Mouse (Mus musculus) ovary, adult 18-20 months (tissue): ENCODE data around the gene Rtn4rl1.
A peak's percentile ranks its signal among the peaks of the same experiment; 100 is the strongest.
"Not testable (repeated sequence)": the region's sequence is repeated elsewhere in the genome, so short reads cannot be mapped to it uniquely, and the experiment has no call there.

Source experiments
- DNase-seq: peaks from one replicate; pipeline ENCODE4 v3.0.0; 2022; ENCODE audit warnings: low spot score, mixed read lengths

The Rtn4rl1 gene

DNA sequence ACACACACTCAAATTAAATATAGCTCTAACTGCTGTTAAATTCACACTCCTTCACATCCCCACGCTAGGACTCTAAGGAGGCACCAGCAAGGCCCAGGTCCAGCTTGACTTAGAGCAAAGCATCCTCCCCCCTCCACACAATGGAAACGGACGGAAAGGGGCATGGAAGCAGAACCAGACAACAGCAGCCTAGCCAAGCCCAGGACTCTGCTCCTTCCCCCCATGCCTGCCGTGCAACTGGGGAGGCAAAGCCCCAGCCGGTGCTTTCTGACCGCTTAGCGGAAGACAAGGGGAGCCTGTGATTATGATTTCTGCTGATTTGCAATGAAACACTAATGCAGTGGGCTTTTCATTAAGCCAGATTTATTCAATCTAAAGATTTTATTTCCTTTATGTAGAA lies 84.5 kb downstream of the Rtn4rl1 start:
- no peak for DNase-seq

DNA sequence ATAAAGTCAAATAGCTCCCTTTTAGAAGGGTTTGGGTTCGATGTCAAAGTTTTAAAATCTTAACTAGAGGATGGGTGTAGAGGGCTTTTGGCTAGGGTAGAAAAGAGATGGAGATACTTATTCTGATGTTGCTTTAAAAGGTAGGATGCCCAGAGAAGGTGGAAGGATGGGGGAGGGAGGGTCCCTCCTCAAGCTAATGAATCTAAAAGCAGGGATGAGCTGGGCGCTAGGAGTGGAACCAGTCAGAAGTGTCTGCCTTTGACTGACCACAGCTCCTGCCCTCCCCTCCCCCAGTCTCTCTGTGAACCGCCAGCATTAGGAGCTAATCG lies 85.4 kb downstream of the Rtn4rl1 start:
- no peak for DNase-seq

DNA sequence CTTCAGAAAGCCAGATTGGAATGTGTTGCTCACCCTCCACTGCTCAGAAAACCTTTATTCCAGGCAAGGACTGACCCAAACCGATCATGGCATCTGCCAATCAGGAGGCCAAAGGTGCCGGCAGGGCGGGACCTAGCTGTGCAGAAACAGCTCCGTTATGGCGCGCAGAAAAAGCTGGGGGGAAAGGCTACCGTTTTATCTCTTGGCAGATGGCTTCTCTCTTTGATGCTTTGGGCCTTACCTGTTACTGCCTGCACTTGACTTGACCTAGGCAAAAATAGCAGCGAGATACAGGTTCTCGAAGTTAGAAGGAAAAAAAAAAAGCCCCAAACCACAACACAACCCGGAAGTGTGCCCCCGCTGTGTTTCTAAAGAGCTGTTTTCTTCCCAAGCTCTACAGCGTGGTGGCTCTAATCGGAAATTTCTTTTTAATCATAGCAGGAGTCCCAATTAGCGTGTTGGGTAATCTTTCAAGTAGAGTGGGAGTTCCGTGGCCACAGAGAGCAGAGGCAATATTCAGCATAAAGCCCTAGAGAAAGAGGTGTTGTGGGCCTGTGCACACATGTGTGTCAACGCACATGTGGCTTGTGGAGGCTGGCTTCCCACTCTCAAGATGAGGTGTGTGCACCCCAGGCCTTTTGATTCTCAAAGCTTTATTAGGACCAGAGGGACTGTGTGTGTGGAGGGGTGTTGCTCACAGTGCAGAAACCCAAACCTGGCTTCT lies 85.9 kb downstream of the Rtn4rl1 start:
- no peak for DNase-seq

DNA sequence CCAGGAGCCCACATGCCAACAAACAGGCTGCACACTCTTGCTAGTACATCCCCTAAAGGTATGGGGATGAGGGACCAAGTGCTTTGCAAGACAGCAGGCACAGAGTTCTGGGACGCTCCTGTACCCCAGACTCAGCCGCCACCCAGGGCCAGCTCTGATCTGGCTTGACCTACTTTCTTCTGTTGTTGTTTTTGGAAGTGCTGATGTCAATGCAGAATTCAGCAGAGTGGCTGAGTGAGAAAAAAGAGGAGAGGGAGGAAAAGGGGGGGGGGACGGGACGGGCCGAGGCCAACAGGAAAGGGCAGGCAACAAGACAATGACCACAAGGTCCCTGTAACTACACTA lies 86.5 kb downstream of the Rtn4rl1 start:
- no peak for DNase-seq

DNA sequence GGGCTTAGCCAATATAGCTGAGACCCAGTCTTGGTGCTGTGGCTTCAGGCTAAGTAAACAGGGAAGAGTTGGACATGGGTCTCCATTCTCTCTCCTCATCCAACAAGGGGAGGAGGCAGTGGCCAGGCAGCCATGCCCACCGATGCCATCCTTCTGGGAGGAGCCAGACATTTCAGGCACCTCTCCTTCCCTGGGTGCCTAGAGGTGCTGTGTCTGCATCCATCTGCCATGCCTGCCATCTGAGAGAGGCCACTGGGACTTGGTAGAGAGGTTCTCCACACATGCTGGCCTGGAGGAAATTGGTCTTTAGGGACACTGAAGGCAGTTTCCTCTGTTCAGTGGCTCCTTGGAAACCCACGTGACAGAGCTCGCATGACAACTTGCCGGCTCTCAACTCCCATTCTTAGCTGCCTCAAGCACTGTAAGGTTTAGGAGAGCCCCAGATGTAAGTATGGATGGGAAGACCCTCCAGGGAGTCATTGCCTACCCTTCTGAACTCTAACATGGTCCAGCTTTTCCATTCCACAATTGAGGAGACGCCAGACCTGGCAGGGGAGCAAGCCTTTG lies 86.9 kb downstream of the Rtn4rl1 start:
- no peak for DNase-seq

DNA sequence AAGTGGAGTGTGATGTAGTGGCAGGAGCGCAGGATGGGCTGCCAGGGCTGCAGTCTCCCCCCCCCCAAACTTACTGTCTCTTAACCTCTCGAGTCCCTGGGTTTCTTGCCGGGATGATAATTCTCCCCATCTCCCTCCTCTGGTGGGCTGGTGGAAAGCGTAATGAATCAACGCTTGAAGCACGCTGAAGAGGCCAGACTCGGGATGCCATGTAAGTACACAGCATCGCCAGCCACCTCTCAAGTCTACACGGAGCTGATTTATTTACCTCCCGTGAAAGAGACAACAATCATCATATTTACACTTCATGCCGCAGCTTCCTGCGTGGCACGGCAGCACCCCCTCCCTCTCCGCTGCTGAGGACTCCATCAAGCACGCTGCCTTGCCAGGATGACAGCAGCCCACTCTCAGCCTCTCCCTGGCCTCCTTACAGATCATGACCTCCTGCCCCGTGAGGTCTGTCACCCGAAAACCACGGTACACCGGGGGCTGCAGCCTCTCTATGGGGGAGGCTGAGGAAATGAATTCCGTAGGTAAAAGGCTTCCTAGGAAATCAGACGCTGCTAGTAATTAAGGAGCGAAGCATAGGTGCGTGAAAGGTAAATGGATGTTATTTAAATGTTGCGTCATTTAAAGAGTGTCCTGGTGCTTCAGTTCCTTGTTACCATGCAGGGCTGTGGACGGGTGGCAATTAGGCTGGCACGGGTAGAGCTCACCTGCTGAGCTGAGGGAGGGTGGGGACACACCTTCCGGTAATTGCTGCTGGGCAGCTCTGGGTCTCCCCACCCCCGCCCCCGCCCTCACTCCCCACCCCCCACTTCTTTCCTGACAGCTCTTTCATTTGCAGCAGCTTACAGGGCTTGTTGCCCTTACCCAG lies 88.0 kb downstream of the Rtn4rl1 start:
- DNase-seq: no peak

DNA sequence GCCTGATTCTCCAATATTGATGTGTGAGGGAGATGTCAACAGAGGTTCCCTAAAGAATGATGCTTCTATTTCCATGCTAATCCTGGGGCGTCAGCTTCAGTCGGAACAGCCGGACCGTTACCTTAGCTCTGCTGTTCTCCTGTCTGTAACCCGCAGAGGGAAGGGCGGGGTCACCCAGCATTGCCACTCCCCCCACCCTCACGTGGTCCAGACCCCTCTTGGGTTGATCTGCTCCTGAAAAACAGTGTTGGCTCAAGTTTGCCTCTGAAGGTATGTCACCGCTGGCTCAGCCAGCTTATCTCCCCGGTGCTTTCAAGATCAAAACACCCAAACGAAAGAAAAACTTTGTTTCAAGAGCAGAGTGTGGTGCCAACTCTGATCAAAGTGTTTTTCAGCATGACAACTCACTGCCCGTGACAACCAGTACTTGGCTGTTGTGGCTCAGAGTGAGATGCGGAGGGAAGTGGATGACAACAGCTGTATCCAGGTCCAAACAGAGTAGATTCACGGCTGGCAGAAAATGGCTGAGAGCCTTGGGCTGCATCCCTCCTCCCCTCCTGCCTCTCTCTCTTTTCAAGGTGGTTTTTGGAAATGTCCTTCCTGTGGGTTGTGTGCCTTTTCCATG lies 89.0 kb downstream of the Rtn4rl1 start:
- no peak for DNase-seq

DNA sequence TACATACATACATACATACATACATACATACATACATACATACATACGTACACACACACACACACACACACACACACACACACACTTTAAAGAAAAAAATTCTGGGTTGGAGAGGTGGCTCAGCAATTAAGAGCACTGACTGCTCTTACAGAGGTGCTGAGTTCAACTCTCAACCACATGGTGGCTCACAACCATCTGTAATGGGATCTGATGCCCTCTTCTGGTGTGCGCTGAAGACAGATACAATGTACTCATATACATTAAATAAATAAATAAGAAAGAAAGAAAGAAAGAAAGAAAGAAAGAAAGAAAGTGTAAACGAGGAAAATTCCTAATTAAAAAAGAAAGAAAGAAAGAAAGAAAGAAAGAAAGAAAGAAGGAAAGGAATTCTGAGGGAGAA lies 90.2 kb downstream of the Rtn4rl1 start:
- DNase-seq: not testable (repeated sequence)

DNA sequence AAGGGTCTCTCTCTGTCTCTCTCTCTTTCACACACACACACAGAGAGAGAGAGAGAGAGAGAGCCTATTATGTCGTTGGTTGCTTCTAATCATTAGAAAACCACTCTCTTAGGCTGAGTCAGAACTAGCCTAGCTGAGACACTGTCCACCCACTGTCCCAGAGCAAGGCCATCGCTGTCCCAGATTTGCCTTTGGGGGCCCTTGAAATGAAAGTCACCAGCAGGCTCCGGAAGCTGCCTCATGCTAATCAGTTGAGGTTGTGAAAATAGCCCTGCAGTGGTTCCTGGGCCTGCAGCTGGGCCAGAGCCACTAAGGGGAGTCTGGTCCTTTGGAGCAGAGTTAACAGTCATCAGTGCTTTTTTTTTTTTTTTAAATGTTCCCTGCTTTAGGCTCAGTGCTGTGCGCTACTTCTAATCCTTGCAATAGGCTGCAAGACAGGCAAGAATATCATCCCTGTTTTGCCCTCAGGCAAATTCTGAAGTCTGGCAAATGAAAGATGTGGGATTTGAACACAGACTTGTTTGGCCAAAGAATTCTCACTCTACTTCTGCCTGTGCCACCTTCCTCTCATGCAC lies 92.4 kb downstream of the Rtn4rl1 start:
- DNase-seq: no peak

DNA sequence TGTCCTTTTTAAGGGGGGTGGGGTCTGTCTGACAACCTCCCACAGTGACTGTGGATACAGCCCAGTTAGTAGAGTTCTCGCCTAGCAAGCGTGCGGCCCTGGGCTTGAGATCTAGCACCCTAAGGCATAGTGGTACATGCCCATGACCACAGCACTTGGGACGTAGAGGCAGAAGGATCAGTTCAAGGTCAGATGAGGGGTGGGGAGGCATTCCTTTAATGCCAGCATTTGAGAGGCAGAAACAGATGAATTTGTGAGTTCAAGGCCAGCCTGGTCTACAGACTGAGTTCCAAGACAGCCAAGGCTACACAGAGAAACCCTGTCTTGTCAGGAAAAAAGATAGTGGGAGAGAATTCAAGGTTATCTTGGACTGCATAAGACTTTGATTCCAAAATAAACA lies 93.3 kb downstream of the Rtn4rl1 start:
- peak; percentile 52 for DNase-seq

DNA sequence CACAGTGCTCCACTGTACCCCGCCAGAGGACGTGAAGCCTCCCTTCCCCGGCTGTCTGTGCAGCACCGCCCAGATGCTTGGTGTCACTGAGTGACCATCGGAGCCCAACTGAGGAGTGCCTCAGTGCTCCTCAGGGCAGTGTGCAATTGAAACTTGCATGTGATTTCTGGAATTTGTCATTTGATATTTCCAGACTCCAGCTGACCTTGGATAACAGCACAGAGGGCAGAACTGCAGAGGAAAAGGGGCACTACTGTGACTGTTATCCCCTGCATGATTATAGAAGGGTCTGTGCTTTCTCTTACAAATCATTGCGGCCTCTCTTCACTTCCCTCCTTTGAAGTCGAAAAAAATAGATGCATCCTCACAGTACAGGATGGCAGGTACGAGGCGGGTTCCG lies 94.4 kb downstream of the Rtn4rl1 start:
- no peak for DNase-seq

DNA sequence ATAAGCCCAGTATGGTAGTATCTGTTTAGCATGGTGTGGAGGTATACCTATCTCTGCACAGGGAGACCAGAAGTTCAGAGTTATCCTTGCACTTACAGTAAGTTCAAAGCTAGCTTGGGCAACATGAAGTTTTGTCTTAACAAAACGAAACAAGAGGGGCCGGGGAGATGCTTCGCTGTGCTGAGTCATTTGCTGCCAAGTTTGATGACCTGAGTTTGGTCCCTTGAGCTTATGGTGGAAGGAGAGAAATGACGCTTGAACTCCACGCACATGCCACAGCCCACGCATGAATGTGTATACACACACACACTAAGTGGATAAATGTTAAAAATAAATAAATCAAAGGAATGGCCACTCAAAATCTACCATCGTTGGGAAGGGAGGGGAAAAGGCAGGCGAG lies 94.9 kb downstream of the Rtn4rl1 start:
- DNase-seq: no peak

DNA sequence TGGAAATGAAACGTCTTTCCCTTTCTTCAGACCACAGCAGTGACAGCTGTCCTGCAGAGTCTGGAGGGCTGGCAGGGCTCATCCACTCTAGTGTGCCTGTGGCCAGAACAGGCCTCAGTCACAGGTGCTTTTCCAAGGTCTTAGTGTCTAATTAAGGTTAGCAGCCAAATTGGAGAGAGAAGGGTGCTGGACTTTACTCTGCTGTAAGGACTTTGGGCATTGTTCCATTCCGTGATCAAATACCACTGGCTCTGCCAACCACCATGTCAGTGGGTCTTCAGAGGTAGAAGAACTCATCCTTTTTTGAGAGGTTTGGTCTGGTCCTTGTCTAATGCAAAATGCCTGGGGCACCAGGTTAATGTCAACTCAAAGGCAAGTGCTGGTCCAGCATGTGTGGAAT lies 95.5 kb downstream of the Rtn4rl1 start:
- no peak for DNase-seq

DNA sequence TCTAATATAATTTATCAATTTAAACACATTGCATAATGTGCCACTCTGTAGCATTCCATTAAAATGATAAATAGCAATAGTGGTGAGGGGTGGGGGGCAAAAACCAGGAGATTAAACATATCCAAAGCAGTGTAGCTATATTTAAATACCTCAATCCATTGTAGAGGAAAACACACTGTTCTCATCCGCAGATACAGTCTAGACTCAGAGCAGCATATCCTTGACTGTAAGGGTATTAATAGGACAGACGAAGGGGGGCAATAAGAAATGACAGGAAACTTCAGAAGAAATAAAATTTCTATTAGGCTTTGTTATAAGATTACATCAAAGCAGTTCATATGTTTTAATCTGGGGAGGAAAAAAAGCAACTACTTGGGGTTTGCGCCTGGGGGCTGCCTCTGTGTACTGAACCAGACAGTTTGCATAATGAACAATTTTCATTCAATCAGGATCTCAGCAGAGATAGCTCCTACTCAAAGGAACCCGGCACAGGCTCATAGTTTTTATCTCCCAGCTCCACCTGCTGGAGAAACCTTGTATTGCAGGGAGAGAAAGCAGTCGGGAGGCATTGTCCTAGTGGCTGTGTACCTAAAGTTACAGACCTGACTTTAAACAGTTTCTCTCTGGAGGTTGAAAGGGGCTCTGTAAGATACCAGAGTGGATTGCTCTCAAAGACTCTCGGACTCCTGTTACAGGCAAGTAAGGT lies 97.1 kb downstream of the Rtn4rl1 start:
- peak; percentile 74 for DNase-seq

DNA sequence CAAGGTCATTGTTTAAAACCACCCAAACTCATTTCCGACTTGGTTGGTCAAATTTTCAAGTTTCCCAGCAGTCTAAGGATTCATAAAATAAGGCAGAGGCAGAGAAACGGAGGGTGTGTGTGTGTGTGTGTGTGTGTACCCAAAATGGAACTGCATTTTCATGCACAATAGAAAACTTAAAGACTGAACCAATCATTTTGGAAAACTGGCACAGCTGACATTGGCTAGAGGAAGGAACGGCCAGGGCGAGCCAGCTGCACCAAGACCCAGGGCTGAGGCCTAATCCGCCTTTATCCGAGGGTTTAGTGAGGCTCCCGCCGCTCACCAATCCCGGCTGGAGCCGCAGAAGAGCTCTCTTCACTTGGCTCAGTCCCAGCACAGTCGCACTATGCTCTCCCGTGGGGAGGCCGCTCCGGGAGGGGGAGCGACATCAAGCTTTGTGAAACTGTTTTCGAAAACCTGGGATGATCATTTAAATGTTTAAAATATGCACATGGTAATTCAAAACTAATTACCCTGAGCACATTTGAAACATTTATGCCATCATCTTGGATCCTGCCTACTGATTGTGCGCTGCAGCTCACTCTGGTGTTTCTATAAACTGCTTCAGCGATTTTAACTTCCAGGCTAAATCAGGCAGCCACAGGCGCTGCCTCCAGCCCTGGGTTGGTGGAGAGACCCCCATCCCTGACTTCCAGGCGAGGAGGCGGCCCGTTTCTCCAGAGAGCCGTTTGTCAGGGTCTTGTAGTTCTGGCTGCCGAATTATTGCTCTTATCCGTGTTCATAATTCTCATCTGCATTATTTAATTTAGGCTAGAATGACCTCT lies 98.0 kb downstream of the Rtn4rl1 start:
- no peak for DNase-seq

DNA sequence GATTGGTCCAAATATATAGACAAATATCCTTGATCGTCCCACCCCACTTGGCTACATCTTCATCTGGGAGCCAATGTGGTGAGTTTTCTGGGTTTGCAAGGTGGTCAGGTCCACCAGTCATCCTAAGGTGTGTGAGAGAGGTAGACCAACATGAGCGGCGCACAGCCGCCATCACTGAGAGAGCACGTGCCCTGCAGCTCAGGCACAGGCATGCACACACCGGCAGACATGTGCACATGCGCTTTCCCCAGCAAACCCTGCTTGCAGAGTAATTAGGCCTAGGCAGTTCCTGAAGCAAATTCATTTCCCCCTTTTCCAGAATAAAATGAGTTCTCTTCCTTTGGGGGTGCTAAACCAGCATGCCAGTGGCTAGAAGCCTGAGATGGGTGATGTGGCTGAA lies 98.7 kb downstream of the Rtn4rl1 start:
- DNase-seq: no peak

DNA sequence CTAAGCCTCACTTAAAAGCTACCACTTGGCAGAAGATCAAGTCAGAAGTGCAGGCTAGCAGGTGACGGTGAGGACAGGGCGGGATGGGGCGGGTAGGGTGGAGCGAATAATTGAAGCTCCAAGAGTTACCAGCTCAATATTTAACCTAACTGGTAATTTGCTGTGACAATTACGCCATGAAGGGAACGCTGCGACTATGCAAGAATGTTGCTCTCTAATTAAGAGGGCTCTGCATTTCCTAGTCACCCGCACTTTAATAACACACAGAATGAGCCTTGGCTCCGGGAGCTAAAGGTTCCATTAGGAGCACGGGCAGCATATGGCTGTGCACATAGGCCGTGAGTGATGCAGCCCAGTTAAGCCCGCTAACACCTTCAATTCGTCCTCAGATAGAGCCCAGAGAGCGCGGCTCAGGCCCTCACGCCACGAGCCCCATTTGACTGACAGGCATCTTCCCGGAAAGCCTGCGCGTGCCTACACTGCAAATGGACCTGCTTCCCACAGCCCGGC lies 100.3 kb downstream of the Rtn4rl1 start:
- DNase-seq: no peak

DNA sequence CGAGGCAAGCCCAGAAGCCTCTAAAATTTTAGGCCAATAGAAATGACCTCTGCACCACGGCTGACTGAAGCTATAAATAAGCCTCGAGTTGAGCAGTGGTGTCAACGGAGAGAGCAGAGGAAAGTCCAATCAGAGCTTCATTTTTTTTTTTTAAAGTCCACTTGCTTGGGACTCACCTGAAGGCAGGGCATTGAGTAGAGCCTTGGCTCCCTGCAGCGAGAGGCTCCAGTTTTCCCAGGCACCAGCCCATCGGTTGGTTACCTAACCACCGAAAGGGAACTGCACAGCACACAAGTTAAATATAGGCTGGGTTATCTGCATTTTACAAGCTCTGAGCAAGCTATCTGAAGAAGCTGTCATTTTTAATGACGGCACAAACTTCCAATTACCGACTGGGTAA lies 101.3 kb downstream of the Rtn4rl1 start:
- no peak for DNase-seq

DNA sequence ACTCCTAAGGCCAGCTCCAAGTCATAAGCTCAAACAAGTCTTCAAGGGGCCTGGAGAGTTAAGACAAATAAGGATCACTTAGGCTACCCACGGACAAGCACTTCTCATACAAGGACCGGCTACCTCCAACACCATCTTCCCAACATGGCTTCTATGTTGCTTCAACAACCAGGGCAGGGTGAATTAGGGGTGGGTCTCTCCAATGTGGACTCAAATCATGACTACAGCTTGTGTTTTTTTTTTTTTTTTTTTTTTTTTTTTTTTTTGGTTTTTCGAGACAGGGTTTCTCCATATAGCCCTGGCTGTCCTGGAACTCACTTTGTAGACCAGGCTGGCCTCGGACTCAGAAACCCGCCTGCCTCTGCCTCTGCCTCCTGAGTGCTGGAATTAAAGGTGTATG lies 102.0 kb downstream of the Rtn4rl1 start:
- DNase-seq: not testable (repeated sequence)

DNA sequence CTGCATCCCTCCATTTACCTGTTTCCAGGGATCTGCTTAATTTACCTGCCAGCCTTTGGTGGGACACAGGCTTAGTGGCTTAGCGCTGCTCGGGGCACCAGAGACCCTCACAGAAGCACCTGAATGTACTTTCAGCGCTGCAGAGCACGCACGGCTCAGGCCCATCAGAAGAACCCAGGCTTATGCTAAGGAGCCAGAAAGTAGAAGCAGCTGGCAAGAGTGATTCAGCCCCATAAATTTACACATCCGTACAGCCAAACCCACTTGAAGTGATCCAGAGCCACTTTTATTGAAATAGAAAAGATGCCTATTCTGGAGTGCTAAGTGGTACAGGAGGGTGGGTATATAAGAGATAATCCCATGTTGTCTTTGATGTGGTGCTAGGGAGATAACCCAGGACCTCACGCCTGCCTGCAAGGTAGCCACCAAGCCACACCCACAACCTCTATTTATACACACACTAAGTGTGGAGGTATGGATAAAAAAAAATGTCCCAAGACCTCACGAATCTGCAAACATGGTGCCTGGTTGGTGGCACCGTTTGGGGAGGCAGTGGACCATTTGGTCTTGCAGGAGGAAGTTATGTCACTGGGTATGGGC lies 102.9 kb downstream of the Rtn4rl1 start:
- no peak for DNase-seq
